Mouse (Mus musculus) testis, adult 2 months (tissue): ENCODE data around the gene Mrps5. TPM values are rescaled to one million over a fixed set of nuclear protein-coding genes. Genes with fewer than 3 reads are reported as not detected.

Source experiments
- H3K27ac ChIP-seq: fragments of 200-500 bp; 2 replicates; pipeline ENCODE4 v1.5.1; 2012; ENCODE audit warnings: low read depth, low read length; ENCODE audit not compliant: control insufficient read depth, insufficient read depth
- H3K27me3 ChIP-seq: fragments of 200-500 bp; 2 replicates; pipeline ENCODE4 v1.6.1; 2012; ENCODE audit warnings: mild to moderate bottlenecking, low read length, moderate library complexity; ENCODE audit not compliant: control insufficient read depth, insufficient read depth
- H3K36me3 ChIP-seq: fragments of 200-500 bp; 2 replicates; pipeline ENCODE4 v1.6.1; 2012; ENCODE audit warnings: mild to moderate bottlenecking, low read length; ENCODE audit not compliant: control insufficient read depth, insufficient read depth
- H3K4me1 ChIP-seq: fragments of 200-500 bp; 2 replicates; pipeline ENCODE4 v1.6.1; 2012; ENCODE audit warnings: low read length; ENCODE audit not compliant: control insufficient read depth, insufficient read depth
- H3K4me3 ChIP-seq: fragments of 200-500 bp; 2 replicates; pipeline ENCODE4 v1.5.1; 2012; ENCODE audit warnings: low read depth, mild to moderate bottlenecking, low read length, moderate library complexity, mixed read lengths; ENCODE audit not compliant: control insufficient read depth
- CTCF ChIP-seq: fragments of 200-500 bp; IDR thresholded peaks from 2 replicates; pipeline ENCODE4 v1.5.1; 2012; ENCODE audit warnings: low read depth, mild to moderate bottlenecking, inconsistent platforms, low read length, moderate library complexity; ENCODE audit not compliant: control insufficient read depth, insufficient read depth, insufficient replicate concordance
- POLR2A ChIP-seq: fragments of 200-500 bp; IDR thresholded peaks from 2 replicates; pipeline ENCODE4 v1.6.1; 2012; ENCODE audit warnings: low read depth, mild to moderate bottlenecking, inconsistent platforms, low read length, moderate library complexity; ENCODE audit not compliant: control insufficient read depth
- polyA plus RNA-seq: library from polyadenylated mRNA; depleted of rRNA; stranded (reverse); fragments of >200 nt; gene quantifications from 2 replicates; pipeline ENCODE4 v1.2.3, GENCODE M21; 2012

Mrps5 gene
- polyA plus RNA-seq, 1 experiment, result 32.6 TPM

DNA sequence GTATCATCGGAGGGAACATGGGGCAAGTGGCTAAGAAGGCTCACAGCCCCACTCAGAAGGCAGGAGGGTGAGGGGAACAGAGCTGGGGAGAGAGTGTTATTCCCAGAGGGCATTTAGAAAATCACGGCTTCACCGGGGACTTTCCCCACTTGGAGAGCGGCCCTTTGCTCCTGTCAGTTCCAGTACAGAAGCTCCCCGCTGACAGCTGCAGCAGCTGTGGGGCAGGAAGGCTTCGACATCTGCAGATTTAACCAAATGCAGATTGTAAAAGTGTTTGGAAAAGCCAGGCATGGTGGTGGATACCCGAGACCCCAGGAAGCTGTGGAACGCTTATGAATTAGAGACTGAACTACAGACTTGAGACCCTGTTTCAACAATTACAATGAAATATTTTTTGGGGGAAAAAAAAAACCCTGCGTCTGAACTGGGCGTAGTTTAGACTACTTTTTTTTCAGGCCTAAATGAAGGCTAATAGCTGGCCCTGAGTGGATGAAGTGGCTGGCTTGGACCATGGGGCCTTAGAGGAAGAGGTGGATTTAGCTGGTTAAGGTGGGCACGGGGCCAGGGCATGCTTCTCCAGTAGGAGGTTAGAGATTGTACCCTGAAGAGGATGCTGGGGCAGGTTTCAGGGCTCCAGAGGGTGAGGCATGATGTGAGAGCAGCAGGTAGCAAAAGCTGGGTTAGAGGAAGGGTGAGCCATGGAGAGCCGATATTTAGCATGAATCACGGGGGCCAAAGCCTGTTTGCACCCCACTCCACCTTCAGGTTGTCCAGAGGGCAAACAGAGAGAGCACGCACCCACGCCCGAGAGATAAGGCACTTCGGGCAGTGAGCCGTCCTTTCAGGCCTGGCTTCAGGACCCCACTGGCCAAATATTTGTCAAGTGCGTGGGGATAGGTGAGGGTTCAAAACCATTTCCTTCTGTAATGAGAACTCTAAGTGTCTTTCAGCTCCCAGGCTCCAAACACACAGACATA lies 57.0 kb downstream of the Mrps5 start:
- H3K36me3 ChIP-seq, result no peaks in the 10 kb centered on the region
- TF ChIP-seq POLR2A, result no peak
- no peak for TF ChIP-seq CTCF
- H3K27me3 ChIP-seq, result no peaks in the 10 kb centered on the region
- H3K27ac ChIP-seq, result no peak overlapping the region
- H3K4me3 ChIP-seq, result no peak overlapping the region
- no peaks in the 10 kb centered on the region for H3K4me1 ChIP-seq

- H3K27me3 ChIP-seq, result no peaks in the 10 kb centered on the region
- TF ChIP-seq CTCF (no peak), POLR2A (no peak)
- H3K4me3 ChIP-seq, result no peak overlapping the region
- H3K36me3 ChIP-seq, result no peaks in the 10 kb centered on the region
- H3K27ac ChIP-seq, result no peak overlapping the region
- no peaks in the 10 kb centered on the region for H3K4me1 ChIP-seq
These were observed 59.9 kb downstream of the Mrps5 start for GRCm38 (mm10) chr2:127646875-127647274.

GRCm38 (mm10) chr2:127648145-127648544 lies 61.1 kb downstream of the Mrps5 start:
- Histone ChIP-seq H3K4me3 (no peak overlapping the region), H3K27me3 (no peaks in the 10 kb centered on the region), H3K36me3 (no peaks in the 10 kb centered on the region), H3K27ac (no peak overlapping the region), H3K4me1 (no peaks in the 10 kb centered on the region)
- no peak for TF ChIP-seq CTCF
- TF ChIP-seq POLR2A, result no peak

DNA sequence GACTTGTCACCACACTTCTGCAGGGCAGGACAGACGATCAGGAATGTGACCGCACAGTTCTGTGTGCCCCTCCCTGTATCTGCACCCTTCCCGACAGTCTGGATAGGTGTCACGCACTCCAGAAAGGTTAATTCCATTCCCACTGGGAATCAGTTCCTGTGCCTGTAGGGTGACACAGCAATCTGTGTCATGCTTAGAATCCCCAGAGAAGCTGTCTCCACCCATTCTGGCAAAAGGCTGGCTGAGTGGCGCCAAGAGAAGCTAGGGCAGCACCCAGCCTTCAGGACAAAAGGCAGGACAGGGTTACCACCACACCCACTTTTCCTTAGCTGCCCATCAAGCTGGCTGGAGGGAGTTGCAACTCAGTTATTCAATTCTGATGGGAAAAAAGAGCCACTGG lies 62.9 kb downstream of the Mrps5 start:
- TF ChIP-seq POLR2A, result no peak
- TF ChIP-seq CTCF, result no peak
- H3K4me3 ChIP-seq, result no peak overlapping the region
- H3K36me3 ChIP-seq, result no peaks in the 10 kb centered on the region
- no peaks in the 10 kb centered on the region for H3K4me1 ChIP-seq
- H3K27ac ChIP-seq, result no peak overlapping the region
- no peaks in the 10 kb centered on the region for H3K27me3 ChIP-seq

DNA sequence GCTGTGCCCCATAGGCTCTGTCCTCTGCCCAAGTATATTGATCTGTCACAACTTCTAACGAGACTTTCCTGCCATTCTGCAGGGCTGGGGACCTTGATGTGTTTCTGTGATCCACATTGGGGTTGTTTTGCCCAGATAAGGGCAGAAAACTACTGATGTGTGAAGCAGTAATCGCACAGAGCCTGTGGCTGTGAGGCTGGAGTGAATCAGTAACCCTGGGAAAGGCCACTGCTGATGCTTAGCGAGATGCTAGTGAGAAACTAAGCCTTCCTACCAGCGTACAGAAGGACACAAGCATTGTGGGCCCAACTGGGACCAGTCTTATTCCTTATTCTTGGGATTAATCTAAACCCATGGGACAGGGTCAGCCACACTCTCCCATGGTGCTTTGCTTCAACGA lies 64.6 kb downstream of the Mrps5 start:
- Histone ChIP-seq H3K27ac (no peak overlapping the region), H3K36me3 (no peaks in the 10 kb centered on the region), H3K4me1 (peaks cover 6% of the 10 kb centered on the region), H3K4me3 (no peak overlapping the region), H3K27me3 (no peaks in the 10 kb centered on the region)
- no peak for TF ChIP-seq CTCF
- TF ChIP-seq POLR2A, result no peak

DNA sequence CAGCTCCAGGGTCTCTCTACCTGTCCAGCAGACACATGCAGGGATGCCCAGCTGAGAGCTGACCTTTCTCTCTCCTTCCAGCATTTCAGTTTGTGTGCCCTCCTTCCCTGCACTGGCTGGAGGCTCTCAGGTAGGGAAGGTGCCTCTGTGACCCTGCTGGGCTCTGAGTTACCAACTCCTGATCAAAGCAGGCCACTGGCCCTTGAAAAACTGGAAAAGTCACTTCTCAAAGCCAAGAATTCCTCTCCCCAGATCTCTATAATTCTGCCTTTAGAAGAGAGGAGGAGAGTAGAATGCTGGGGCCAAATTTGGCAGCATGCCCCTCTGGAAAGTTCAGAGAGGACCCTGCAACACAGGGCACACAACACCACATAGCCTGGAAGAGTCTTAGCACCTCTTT lies 65.3 kb downstream of the Mrps5 start:
- H3K4me1 ChIP-seq, result peaks cover 6% of the 10 kb centered on the region
- TF ChIP-seq POLR2A (no peak), CTCF (no peak)
- H3K27ac ChIP-seq, result no peak overlapping the region
- H3K27me3 ChIP-seq, result no peaks in the 10 kb centered on the region
- no peaks in the 10 kb centered on the region for H3K36me3 ChIP-seq
- H3K4me3 ChIP-seq, result no peak overlapping the region

- H3K27me3 ChIP-seq, result no peaks in the 10 kb centered on the region
- H3K4me1 ChIP-seq, result peaks cover 6% of the 10 kb centered on the region
- TF ChIP-seq POLR2A, result no peak
- TF ChIP-seq CTCF, result no peak
- H3K36me3 ChIP-seq, result no peaks in the 10 kb centered on the region
- no peak overlapping the region for H3K4me3 ChIP-seq
- no peak overlapping the region for H3K27ac ChIP-seq
These were observed 65.8 kb downstream of the Mrps5 start for GRCm38 (mm10) chr2:127652805-127653204.
